Mouse (Mus musculus) central nervous system, embryonic 11.5 days (tissue): ENCODE measurements around the gene Serpina1b. TPM values are rescaled to one million over a fixed set of nuclear protein-coding genes. Genes with fewer than 3 reads are reported as not detected.

Experiments used
- polyA plus RNA-seq: library from polyadenylated mRNA; depleted of rRNA; stranded (reverse); fragments of >200 nt; gene quantifications from 2 replicates; pipeline ENCODE4 v1.2.3, GENCODE M21; 2012; rRNA removed

The Serpina1b gene
- polyA plus RNA-seq = 18.4 and 34.2 TPM in 2 replicates

GRCm38 (mm10) chr12:103830273-103830672 is at the start of gene Serpina1b:
Gene Serpina1b, minus strand, starts transcription at chr12:103830373.

GRCm38 (mm10) chr12:103863101-103863974 is 33.2 kb upstream of the Serpina1b start, which contains the start of gene Serpina1a:
Gene Serpina1a, minus strand, starts transcription at chr12:103863562.

GRCm38 (mm10) chr12:103773246-103773851 is 56.8 kb downstream of the Serpina1b start, which contains the start of gene Serpina1d:
Gene Serpina1d, minus strand, starts transcription at chr12:103773592.

GRCm38 (mm10) chr12:103695429-103695828 is 134.7 kb downstream of the Serpina1b start, which contains the start of gene Serpina1f:
Gene Serpina1f, minus strand, starts transcription at chr12:103695529.

Other genes with a start within 250 kb of the Serpina1b start
- 0.93 and 2.9 TPM in 2 replicates for gene Serpina10, start 198.9 kb downstream of the Serpina1b start, polyA plus RNA-seq
- gene Serpina6, start 173.2 kb downstream of the Serpina1b start, polyA plus RNA-seq = 19.6 and 42.2 TPM in 2 replicates
- gene Serpina16, start 154.2 kb downstream of the Serpina1b start, polyA plus RNA-seq = 0.05 TPM in 1 of 2 replicates, not detected in the other
- not detected in 2 replicates for gene Serpina1f, start 134.8 kb downstream of the Serpina1b start, polyA plus RNA-seq
- 1.9 and 3.2 TPM in 2 replicates for gene Serpina1d, start 56.8 kb downstream of the Serpina1b start, polyA plus RNA-seq
- 9.9 and 15.6 TPM in 2 replicates for gene Serpina1a, start 33.2 kb upstream of the Serpina1b start, polyA plus RNA-seq
- 0.89 and 1.6 TPM in 2 replicates for gene Serpina1c, start 74.5 kb upstream of the Serpina1b start, polyA plus RNA-seq
- 2.1 and 2.8 TPM in 2 replicates for gene Serpina1e, start 128.6 kb upstream of the Serpina1b start, polyA plus RNA-seq
- 0.08 and 0.10 TPM in 2 replicates for gene Serpina11, start 159.6 kb upstream of the Serpina1b start, polyA plus RNA-seq
- 0.01 TPM in 1 of 2 replicates, not detected in the other for gene Serpina9, start 183.4 kb upstream of the Serpina1b start, polyA plus RNA-seq
- gene Serpina12, start 214.1 kb upstream of the Serpina1b start, polyA plus RNA-seq = not detected in 2 replicates